Mouse (Mus musculus) lung, postnatal 4 days (tissue): ENCODE measurements around the gene Gpr87.

Experiments
- DNase-seq, 2 experiments: peaks; one replicate each; pipeline ENCODE4 v3.0.0; 2021

The Gpr87 gene

GRCm38 (mm10) chr3:59135911-59136653 lies 58.8 kb downstream of the Gpr87 start:
- DNase-seq = no peak

- no peak for DNase-seq
Observed at GRCm38 (mm10) chr3:59133189-59133588, 61.7 kb downstream of the Gpr87 start.

- no peak for DNase-seq
Observed at GRCm38 (mm10) chr3:59131966-59132365, 62.9 kb downstream of the Gpr87 start.

- peak in 1 of 2 experiments; percentile 42 for DNase-seq
Observed at GRCm38 (mm10) chr3:59131081-59131480, 63.8 kb downstream of the Gpr87 start.

GRCm38 (mm10) chr3:59130431-59130830 lies 64.5 kb downstream of the Gpr87 start:
- peak in 1 of 2 experiments; percentile 49 for DNase-seq

GRCm38 (mm10) chr3:59129547-59129946 lies 65.4 kb downstream of the Gpr87 start:
- no peak for DNase-seq
